Mouse (Mus musculus) cortical plate, adult 2 months (tissue): ENCODE data around the gene Fads2. TPM values are rescaled to one million over a fixed set of nuclear protein-coding genes. Genes with fewer than 3 reads are reported as not detected.

ENCODE experiments used
- H3K27ac ChIP-seq: fragments of 200-500 bp; 2 replicates; pipeline ENCODE4 v1.5.1; 2012; ENCODE audit warnings: low read length, control low read depth, inconsistent platforms; ENCODE audit not compliant: insufficient read depth
- H3K4me1 ChIP-seq: fragments of 200-500 bp; 2 replicates; pipeline ENCODE4 v1.6.1; 2011; ENCODE audit warnings: low read length; ENCODE audit not compliant: control insufficient read depth, insufficient read depth
- H3K4me3 ChIP-seq: fragments of 200-500 bp; 2 replicates; pipeline ENCODE4 v1.5.1; 2011; ENCODE audit warnings: mild to moderate bottlenecking, low read length, control low read depth; ENCODE audit not compliant: insufficient read depth
- CTCF ChIP-seq: fragments of 200-500 bp; IDR thresholded peaks from 2 replicates; pipeline ENCODE4 v1.5.1; 2011; ENCODE audit warnings: mild to moderate bottlenecking, control low read depth, low read length; ENCODE audit not compliant: insufficient read depth; ENCODE audit errors: extremely low read depth
- POLR2A ChIP-seq: fragments of 200-500 bp; IDR thresholded peaks from 2 replicates; pipeline ENCODE4 v1.6.1; 2011; ENCODE audit warnings: mild to moderate bottlenecking, low read length, control low read depth; ENCODE audit not compliant: insufficient read depth; ENCODE audit errors: extremely low read depth
- polyA plus RNA-seq: library from polyadenylated mRNA; depleted of rRNA; stranded (reverse); fragments of >200 nt; gene quantifications from 2 replicates; pipeline ENCODE4 v1.2.3, GENCODE M21; 2012

The Fads2 gene
- polyA plus RNA-seq, 1 experiment = 163 TPM

GRCm38 (mm10) chr19:10022414-10023303 lies 78.9 kb downstream of the Fads2 start:
- Histone ChIP-seq H3K4me1 (no peaks in the 10 kb centered on the region), H3K27ac (no peak overlapping the region), H3K4me3 (no peak overlapping the region)
- TF ChIP-seq POLR2A = no peak
- peak; percentile 61 for TF ChIP-seq CTCF

GRCm38 (mm10) chr19:10021981-10022380 lies 79.6 kb downstream of the Fads2 start:
- TF ChIP-seq POLR2A = no peak
- TF ChIP-seq CTCF = no peak
- Histone ChIP-seq H3K4me1 (no peaks in the 10 kb centered on the region), H3K4me3 (no peak overlapping the region), H3K27ac (no peak overlapping the region)

GRCm38 (mm10) chr19:10019214-10019760 lies 82.3 kb downstream of the Fads2 start:
- TF ChIP-seq CTCF (no peak), POLR2A (no peak)
- no peak overlapping the region for H3K27ac ChIP-seq
- peak overlapping the region; percentile 47; the same call in 1 of the 2 replicates for H3K4me3 ChIP-seq
- H3K4me1 ChIP-seq = no peaks in the 10 kb centered on the region

GRCm38 (mm10) chr19:10018527-10018818 lies 83.1 kb downstream of the Fads2 start:
- Histone ChIP-seq H3K27ac (no peak overlapping the region), H3K4me3 (peak overlapping the region; percentile 47), H3K4me1 (no peaks in the 10 kb centered on the region)
- no peak for TF ChIP-seq POLR2A
- no peak for TF ChIP-seq CTCF

GRCm38 (mm10) chr19:10017637-10018526 lies 83.7 kb downstream of the Fads2 start:
- H3K27ac ChIP-seq = no peak overlapping the region
- TF ChIP-seq POLR2A (0 out of 2 replicates have a peak, but pooled peaks have one; percentile 40), CTCF (no peak)
- H3K4me1 ChIP-seq = no peaks in the 10 kb centered on the region
- peak overlapping the region; percentile 47 for H3K4me3 ChIP-seq

- H3K4me1 ChIP-seq = no peaks in the 10 kb centered on the region
- no peak overlapping the region for H3K27ac ChIP-seq
- H3K4me3 ChIP-seq = no peak overlapping the region
- TF ChIP-seq CTCF = no peak
- TF ChIP-seq POLR2A = no peak
Measured at GRCm38 (mm10) chr19:10016151-10016550, 85.4 kb downstream of the Fads2 start.

- no peak overlapping the region for H3K4me3 ChIP-seq
- H3K27ac ChIP-seq = no peak overlapping the region
- H3K4me1 ChIP-seq = no peaks in the 10 kb centered on the region
- TF ChIP-seq CTCF = no peak
- TF ChIP-seq POLR2A = no peak
Measured at GRCm38 (mm10) chr19:10015442-10015841, 86.1 kb downstream of the Fads2 start.

- Histone ChIP-seq H3K27ac (no peak overlapping the region), H3K4me1 (no peaks in the 10 kb centered on the region)
- no peak for TF ChIP-seq CTCF
- TF ChIP-seq POLR2A = no peak
Measured at GRCm38 (mm10) chr19:10014824-10015223, 86.7 kb downstream of the Fads2 start.

GRCm38 (mm10) chr19:10013913-10014312 lies 87.6 kb downstream of the Fads2 start:
- Histone ChIP-seq H3K4me3 (no peak overlapping the region), H3K4me1 (no peaks in the 10 kb centered on the region), H3K27ac (no peak overlapping the region)
- TF ChIP-seq POLR2A (no peak), CTCF (no peak)

More at GRCm38 (mm10) chr19:10014824-10015223, 86.7 kb downstream of the Fads2 start:
- H3K4me3 ChIP-seq = no peak overlapping the region

- H3K4me3 ChIP-seq = no peak overlapping the region
- no peak overlapping the region for H3K27ac ChIP-seq
- H3K4me1 ChIP-seq = no peaks in the 10 kb centered on the region
- TF ChIP-seq CTCF (no peak), POLR2A (no peak)
Measured at GRCm38 (mm10) chr19:10013348-10013747, 88.2 kb downstream of the Fads2 start.
